ENCODE assay signal across 21 mouse cellular contexts in the genomic region with DNA sequence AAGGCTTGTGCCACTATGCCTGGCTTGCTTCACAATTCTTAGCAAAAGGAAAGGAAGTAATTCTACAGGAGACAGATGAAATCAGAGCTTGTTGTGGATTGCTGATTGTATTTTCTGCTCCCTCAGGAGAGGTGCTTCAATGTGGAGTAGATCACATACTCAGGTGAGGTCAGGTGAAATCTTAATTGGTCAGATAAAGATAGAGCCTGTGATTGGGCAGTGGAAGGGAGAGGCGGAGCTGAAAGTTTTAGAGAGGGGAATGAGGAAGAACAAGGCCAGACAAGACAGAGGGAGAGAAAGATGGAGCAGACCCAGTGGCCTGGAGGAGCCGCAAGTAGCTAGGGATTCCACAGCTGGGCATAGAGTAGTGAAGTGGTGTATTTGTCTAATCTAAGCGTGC. TPM values are rescaled to one million over a fixed set of nuclear protein-coding genes. Genes with fewer than 3 reads are reported as not detected.
DNase-seq lines count a peak whose midpoint lies in the region; ATAC-seq and TF ChIP-seq lines count a peak whose summit lies in the region.
"Had no signal": no experiment of that assay in that cellular context is flagged by ENCODE, and none has a peak within 500 bp of the region (broad histone marks: within the 10 kb centered on the region; RNA-seq: fewer than 3 reads in every experiment).

No protein-coding gene starts in this region.

- no peaks in the 10 kb centered on the region for H3K9me3 ChIP-seq in embryonic facial prominence, embryonic 13.5 days
- H3K9me3 ChIP-seq in embryonic facial prominence, embryonic 10.5 days: no peaks in the 10 kb centered on the region
- H3K9me3 ChIP-seq in lung, embryonic 15.5 days: no peaks in the 10 kb centered on the region
- no peaks in the 10 kb centered on the region for H3K9me3 ChIP-seq in stomach, postnatal 0 days (ENCODE audit: control insufficient read depth, low read length)
- H3K9me3 ChIP-seq: forebrain, embryonic 15.5 days; heart, embryonic 10.5 days; hindbrain, embryonic 10.5 days; midbrain, embryonic 12.5 days; neural tube, embryonic 12.5 days had no signal

- no peak for TF ChIP-seq EP300 in stomach, postnatal 0 days (optimal IDR thresholded peaks at IDR 0.05)

- WGBS in embryonic facial prominence, embryonic 13.5 days: 87% methylated on average over 3 of the region's 3 CpGs
- WGBS in embryonic facial prominence, embryonic 10.5 days: 94% methylated on average over 3 of the region's 3 CpGs
- WGBS in lung, adult 2 months: 78% methylated on average over 3 of the region's 3 CpGs
- WGBS in lung, embryonic 15.5 days: 88% methylated on average over 3 of the region's 3 CpGs
- 92% methylated on average over 3 of the region's 3 CpGs for WGBS in stomach, postnatal 0 days

- 0 out of 2 replicates have a peak, but pooled peaks cover 7% of the 10 kb centered on the region for H3K4me1 ChIP-seq in embryonic facial prominence, embryonic 13.5 days
- H3K4me1 ChIP-seq in embryonic facial prominence, embryonic 10.5 days: no peaks in the 10 kb centered on the region
- peaks cover 11% of the 10 kb centered on the region for H3K4me1 ChIP-seq in lung, adult 2 months (ENCODE audit: control insufficient read depth, insufficient read depth, low read length)
- H3K4me1 ChIP-seq in lung, embryonic 15.5 days: 0 out of 2 replicates have a peak, but pooled peaks cover 8% of the 10 kb centered on the region
- H3K4me1 ChIP-seq in stomach, postnatal 0 days (replicated peaks; ENCODE audit: control insufficient read depth, insufficient read depth): no peaks in the 10 kb centered on the region
- H3K4me1 ChIP-seq: forebrain, embryonic 15.5 days; heart, embryonic 10.5 days; hindbrain, embryonic 10.5 days; midbrain, embryonic 12.5 days; neural tube, embryonic 12.5 days had no signal

- no peaks in the 10 kb centered on the region for H3K27me3 ChIP-seq in embryonic facial prominence, embryonic 13.5 days
- H3K27me3 ChIP-seq in embryonic facial prominence, embryonic 10.5 days (replicated peaks; ENCODE audit: low read depth, poor library complexity, severe bottlenecking): no peaks in the 10 kb centered on the region
- H3K27me3 ChIP-seq in lung, embryonic 15.5 days: no peaks in the 10 kb centered on the region
- H3K27me3 ChIP-seq in stomach, postnatal 0 days (ENCODE audit: control insufficient read depth, insufficient read depth, low read length): no peaks in the 10 kb centered on the region
- H3K27me3 ChIP-seq: forebrain, embryonic 15.5 days; midbrain, embryonic 12.5 days; neural tube, embryonic 12.5 days had no signal

- TF ChIP-seq POLR2A in lung, adult 2 months (IDR thresholded peaks at IDR 0.05; ENCODE audit: borderline replicate concordance, extremely low read depth, low read depth, low read length): no peak

- no peak overlapping the region for H3K4me2 ChIP-seq in embryonic facial prominence, embryonic 13.5 days
- no peak overlapping the region for H3K4me2 ChIP-seq in lung, embryonic 15.5 days
- H3K4me2 ChIP-seq in stomach, postnatal 0 days (replicated peaks; ENCODE audit: low read depth): no peak overlapping the region
- H3K4me2 ChIP-seq: forebrain, embryonic 15.5 days; liver, embryonic 11.5 days; midbrain, embryonic 12.5 days; neural tube, embryonic 12.5 days had no signal

- H3K9ac ChIP-seq in embryonic facial prominence, embryonic 13.5 days: no peak overlapping the region
- no peak overlapping the region for H3K9ac ChIP-seq in lung, embryonic 15.5 days
- H3K9ac ChIP-seq in stomach, postnatal 0 days (ENCODE audit: low read length): no peak overlapping the region
- H3K9ac ChIP-seq: forebrain, embryonic 15.5 days; midbrain, embryonic 12.5 days; neural tube, embryonic 12.5 days had no signal

- ATAC-seq in embryonic facial prominence, embryonic 13.5 days (ENCODE audit: insufficient number of reproducible peaks, insufficient read depth, low FRiP score, low TSS enrichment, low read depth): no peak
- ATAC-seq in lung, embryonic 15.5 days (ENCODE audit: borderline replicate concordance, extremely low read depth, low FRiP score, low TSS enrichment): no peak
- ATAC-seq in stomach, postnatal 0 days (ENCODE audit: low FRiP score, low TSS enrichment): no peak; the same call in 1 of the 2 replicates
- no peak for ATAC-seq in granulocyte monocyte progenitor cell, adult 5-6 weeks (replicated peaks; ENCODE audit: poor library complexity, severe bottlenecking)
- ATAC-seq: forebrain, embryonic 15.5 days; hindbrain, postnatal 0 days had no signal

- no peak overlapping the region for H3K4me3 ChIP-seq in embryonic facial prominence, embryonic 13.5 days
- H3K4me3 ChIP-seq in embryonic facial prominence, embryonic 10.5 days: no peak overlapping the region
- no peak overlapping the region for H3K4me3 ChIP-seq in lung, adult 2 months (replicated peaks; ENCODE audit: extremely low read depth, low read depth, low read length)
- no peak overlapping the region for H3K4me3 ChIP-seq in lung, embryonic 15.5 days
- no peak overlapping the region for H3K4me3 ChIP-seq in stomach, postnatal 0 days (ENCODE audit: low read depth, low read length)
- H3K4me3 ChIP-seq: forebrain, embryonic 15.5 days; heart, embryonic 10.5 days; hindbrain, embryonic 10.5 days; layer of hippocampus, adult 2 months; midbrain, embryonic 12.5 days; neural tube, embryonic 12.5 days had no signal

- DNase-seq in embryonic facial prominence, embryonic 10.5 days (ENCODE audit: low spot score): no peak
- DNase-seq in lung, adult 2 months: peak; percentile 30
- no peak for DNase-seq in lung, postnatal 4 days
- DNase-seq in stomach, postnatal 0 days (ENCODE audit: low spot score): no peak
- DNase-seq in embryo, embryonic 9.5 days (ENCODE audit: extremely low spot score): no peak
- DNase-seq: adrenal gland, postnatal 10 days; gastrocnemius, postnatal 14 days; kidney, adult 18-20 months; thymus, adult 18-20 months had no signal

- 0 out of 2 replicates have a peak overlapping the region, but pooled peaks have one; percentile 68 for H3K27ac ChIP-seq in embryonic facial prominence, embryonic 13.5 days
- H3K27ac ChIP-seq in embryonic facial prominence, embryonic 10.5 days (replicated peaks): no peak overlapping the region
- H3K27ac ChIP-seq in lung, embryonic 15.5 days: peak overlapping the region; percentile 46
- peak overlapping the region; percentile 58 for H3K27ac ChIP-seq in stomach, postnatal 0 days (replicated peaks)
- H3K27ac ChIP-seq: forebrain, embryonic 15.5 days; heart, embryonic 10.5 days; hindbrain, embryonic 10.5 days; hindbrain, postnatal 0 days; macrophage; midbrain, embryonic 12.5 days; neural tube, embryonic 12.5 days had no signal

- no peak for TF ChIP-seq CTCF in lung, adult 2 months (IDR thresholded peaks at IDR 0.05; ENCODE audit: insufficient read depth, low read length)
- no peak for TF ChIP-seq CTCF in stomach, postnatal 0 days (IDR thresholded peaks at IDR 0.05; ENCODE audit: low read depth)

- H3K36me3 ChIP-seq in embryonic facial prominence, embryonic 13.5 days: peaks cover 17% of the 10 kb centered on the region
- peaks cover 44% of the 10 kb centered on the region for H3K36me3 ChIP-seq in embryonic facial prominence, embryonic 10.5 days (replicated peaks)
- no peaks in the 10 kb centered on the region for H3K36me3 ChIP-seq in lung, embryonic 15.5 days
- H3K36me3 ChIP-seq in stomach, postnatal 0 days (ENCODE audit: control insufficient read depth, insufficient read depth, low read length): no peaks in the 10 kb centered on the region
- H3K36me3 ChIP-seq: forebrain, embryonic 15.5 days; neural tube, embryonic 12.5 days had no signal

RNA-seq across cellular contexts. Expression of gene Numb, which starts 39.6 kb away (rescaled TPM):
- polyA plus RNA-seq in embryonic facial prominence, embryonic 13.5 days (2015; fragmentation: Nextera tagmentation; extraction: Ambion mirVana): 33.1 and 34.9 TPM in 2 replicates
- polyA plus RNA-seq in embryonic facial prominence, embryonic 10.5 days (2016; fragmentation: Nextera tagmentation; extraction: Ambion mirVana): 39.3 and 41.9 TPM in 2 replicates
- 155 and 165 TPM in 2 replicates for polyA plus RNA-seq in lung, adult 2 months (2012; rRNA removed)
- polyA plus RNA-seq in lung, embryonic 15.5 days (2015; fragmentation: Nextera tagmentation; extraction: Ambion mirVana): 36.8 and 40.9 TPM in 2 replicates
- 19.9 and 22.6 TPM in 2 replicates for polyA plus RNA-seq in stomach, postnatal 0 days (2015; fragmentation: Nextera tagmentation; extraction: Ambion mirVana)
- total RNA-seq in granulocyte monocyte progenitor cell, adult 5-6 weeks (2014; fragmentation: Nextera tagmentation): 9.3 and 14.2 TPM in 2 replicates
- 20.4 and 20.8 TPM in 2 replicates for total RNA-seq in granulocyte monocyte progenitor cell, adult 5-6 weeks (2017)
